Mouse (Mus musculus): Measurements from ENCODE around the gene Fcna.

GRCm38 (mm10) chr2:25585601-25586000, 42.2 kb downstream of the Fcna start:
- TF ChIP-seq CTCF (IDR thresholded peaks at IDR 0.05; ENCODE audit: low read depth) (no peak), EP300 (optimal IDR thresholded peaks at IDR 0.05) (no peak)
